Mouse (Mus musculus) MEL (cell line): ENCODE data around the gene Ldb1.

Experiments
- CHD1 ChIP-seq: IDR thresholded peaks from 2 replicates; pipeline ENCODE4 v1.6.1; 2012; ENCODE audit warnings: low read depth, mild to moderate bottlenecking, inconsistent platforms, low read length, improper control_type of control experiment
- MYB ChIP-seq: IDR thresholded peaks from 2 replicates; pipeline ENCODE4 v1.6.1; 2011; ENCODE audit warnings: mild to moderate bottlenecking, low read depth, low read length, improper control_type of control experiment
- TAL1 ChIP-seq: IDR thresholded peaks from 2 replicates; pipeline ENCODE4 v1.6.1; 2012; ENCODE audit warnings: mild to moderate bottlenecking, inconsistent platforms, low read length, moderate library complexity, mixed read lengths

GRCm38 (mm10) chr19:46047426-46047825 lies 2.4 kb upstream of the Ldb1 start:
- TF ChIP-seq CHD1 (no peak), TAL1 (no peak), MYB (no peak)
